Mouse (Mus musculus) embryonic facial prominence, embryonic 14.5 days (tissue): ENCODE data around the gene Slc38a6. TPM values are rescaled to one million over a fixed set of nuclear protein-coding genes. Genes with fewer than 3 reads are reported as not detected.
A peak's percentile ranks its signal among the peaks of the same experiment; 100 is the strongest.

Experiments used
- ATAC-seq: fragments of 200-750 bp; cut with Nextera tagmentation; 2 replicates; pipeline ENCODE4 v1.8.0; 2017; ENCODE audit warnings: low read depth, moderate number of reproducible peaks, moderate TSS enrichment
- DNase-seq: peaks from one replicate; pipeline ENCODE4 v3.0.0-alpha.2; 2015; ENCODE audit warnings: low spot score
- H3K27ac ChIP-seq: fragments of 300-500 bp; sonication (generic); replicated peaks from 2 replicates; pipeline ENCODE4 v1.5.1; 2014; ENCODE audit warnings: low read depth, mild to moderate bottlenecking, low read length, moderate library complexity
- H3K27me3 ChIP-seq: fragments of 300-500 bp; sonication (generic); replicated peaks from 2 replicates; pipeline ENCODE4 v1.6.1; 2014; ENCODE audit warnings: low read length; ENCODE audit not compliant: control insufficient read depth, insufficient read depth
- H3K36me3 ChIP-seq: fragments of 300-500 bp; sonication (generic); 2 replicates; pipeline ENCODE4 v1.6.1; 2014; ENCODE audit warnings: low read length, mixed read lengths; ENCODE audit not compliant: control insufficient read depth, insufficient read depth
- H3K4me1 ChIP-seq: fragments of 300-500 bp; sonication (generic); 2 replicates; pipeline ENCODE4 v1.6.1; 2014; ENCODE audit warnings: antibody characterized with exemption, low read length; ENCODE audit not compliant: control insufficient read depth, insufficient read depth
- H3K4me2 ChIP-seq: fragments of 300-500 bp; sonication (generic); 2 replicates; pipeline ENCODE4 v1.6.1; 2014; ENCODE audit warnings: low read depth, mild to moderate bottlenecking, low read length, moderate library complexity, mixed read lengths
- H3K4me3 ChIP-seq: fragments of 300-500 bp; sonication (generic); 2 replicates; pipeline ENCODE4 v1.5.1; 2014; ENCODE audit warnings: low read depth, mild to moderate bottlenecking, low read length
- H3K9ac ChIP-seq: fragments of 300-500 bp; sonication (generic); 2 replicates; pipeline ENCODE4 v1.6.1; 2014; ENCODE audit warnings: low read depth, mild to moderate bottlenecking, low read length, moderate library complexity, mixed read lengths
- H3K9me3 ChIP-seq: fragments of 300-500 bp; sonication (generic); 2 replicates; pipeline ENCODE4 v1.6.1; 2016; ENCODE audit warnings: low read length; ENCODE audit not compliant: control insufficient read depth
- WGBS: fragments of 180-500 bp; shearing (Covaris S2); extraction: QIAGEN DNeasy Blood & Tissue Kit; methylation state at CpG from one replicate; pipeline ENCODE4 v1.1.7; 2014; 5-methylcytosine and 5-hydroxymethylcytosine counted together
- polyA plus RNA-seq: library from polyadenylated mRNA; unstranded; fragments of >200 nt; fragmentation: Nextera tagmentation; extraction: Ambion mirVana; gene quantifications from 2 replicates; pipeline ENCODE4 v1.2.1, GENCODE M21; 2014

Gene Slc38a6
- polyA plus RNA-seq, 1 experiment from 2014 or later: 13.4 TPM

DNA sequence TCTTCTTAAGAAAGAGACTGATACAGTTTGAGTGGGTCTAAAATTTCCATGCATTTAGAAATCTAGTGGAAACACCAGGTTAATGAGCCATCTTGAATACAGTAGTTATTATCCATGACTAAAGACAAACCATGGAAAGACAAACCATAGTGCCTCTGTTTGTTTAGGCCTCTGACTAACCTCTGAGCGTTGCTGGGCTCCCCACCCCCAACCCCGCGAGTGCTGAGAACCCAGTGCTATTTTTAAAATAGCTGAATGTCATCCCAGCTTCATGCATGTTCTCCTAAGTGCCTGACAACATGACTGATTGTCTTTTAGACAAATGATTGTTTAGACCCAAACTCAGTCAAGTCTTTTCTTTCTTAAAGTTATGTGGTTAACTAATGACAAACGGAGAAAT, 39.0 kb downstream of the Slc38a6 start:
- H3K27me3 ChIP-seq: no peaks in the 10 kb centered on the region; the same call in 1 of the 2 replicates
- H3K9ac ChIP-seq: no peak overlapping the region

DNA sequence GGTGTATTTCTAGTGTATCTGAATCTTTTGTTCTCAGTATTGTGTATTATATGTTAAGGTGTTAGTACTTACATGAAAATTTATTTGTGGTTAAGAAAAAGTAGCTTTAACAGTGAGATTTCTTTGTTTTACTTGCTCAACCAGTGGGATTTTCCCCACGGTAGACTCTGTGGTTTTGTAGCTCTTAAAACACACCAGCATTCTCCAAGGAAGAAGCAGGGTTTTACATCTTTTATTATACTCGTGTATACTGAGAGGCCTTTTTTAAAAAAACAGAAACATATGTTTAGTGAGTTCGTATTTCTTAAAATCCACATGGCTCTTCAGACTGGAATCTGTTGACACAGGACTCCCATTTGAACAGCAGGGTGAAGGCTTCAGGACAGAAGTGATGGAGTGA, 40.8 kb downstream of the Slc38a6 start:
- 20% methylated on average over 3 of the region's 3 CpGs for WGBS
- Histone ChIP-seq H3K4me3 (no peak overlapping the region), H3K36me3 (no peaks in the 10 kb centered on the region), H3K27me3 (no peaks in the 10 kb centered on the region; the same call in 1 of the 2 replicates), H3K27ac (0 out of 2 replicates have a peak overlapping the region, but pooled peaks have one; percentile 33), H3K9ac (no peak overlapping the region), H3K4me1 (peaks cover 29% of the 10 kb centered on the region), H3K4me2 (no peak overlapping the region), H3K9me3 (no peaks in the 10 kb centered on the region)
- DNase-seq: no peak
- peak; percentile 36; the same call in 1 of the 2 replicates for ATAC-seq

More for the DNA sequence above, 39.0 kb downstream of the Slc38a6 start:
- Histone ChIP-seq H3K9me3 (no peaks in the 10 kb centered on the region), H3K4me1 (peaks cover 29% of the 10 kb centered on the region), H3K4me3 (no peak overlapping the region), H3K4me2 (no peak overlapping the region), H3K36me3 (no peaks in the 10 kb centered on the region), H3K27ac (peak overlapping the region; percentile 55; the same call in 1 of the 2 replicates)
- WGBS: 27% methylated on average over 4 of the region's 4 CpGs
- ATAC-seq: no peak
- no peak for DNase-seq

DNA sequence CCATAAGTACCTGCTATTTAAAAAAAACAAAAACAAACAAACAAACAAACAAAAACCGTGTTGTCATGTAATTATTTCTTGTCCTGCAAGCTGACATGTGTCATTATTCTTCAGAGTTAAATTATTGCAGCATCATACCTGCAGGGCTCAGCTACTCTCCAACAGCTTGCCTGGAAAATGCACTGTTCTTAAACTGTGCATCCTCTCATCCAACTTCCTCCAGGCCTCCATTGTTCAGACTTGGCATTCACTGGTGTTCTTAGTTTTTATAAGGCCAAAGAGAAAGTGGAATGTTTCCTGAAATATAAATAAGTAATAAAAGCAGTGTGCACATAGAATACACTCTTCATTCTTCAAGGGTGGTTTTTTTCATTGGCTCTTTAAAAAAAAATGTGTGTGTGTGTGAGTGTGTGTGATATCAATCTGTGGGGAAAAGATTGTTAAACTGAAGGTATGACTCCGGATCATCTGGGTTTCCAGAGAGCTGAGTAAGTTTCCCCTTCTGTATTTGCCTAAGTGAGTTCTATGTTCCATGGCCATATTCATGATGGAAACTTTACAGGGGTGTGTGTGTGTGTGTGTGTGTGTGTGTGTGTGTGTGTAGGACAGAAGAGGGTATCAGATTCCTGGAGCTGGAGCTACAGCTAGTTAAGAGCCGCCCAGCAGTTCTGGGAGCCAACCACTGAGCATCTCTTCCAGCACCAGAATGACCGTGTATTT, 42.0 kb downstream of the Slc38a6 start:
- 73% methylated on average over 4 of the region's 4 CpGs for WGBS
- Histone ChIP-seq H3K4me2 (no peak overlapping the region), H3K36me3 (no peaks in the 10 kb centered on the region), H3K9ac (no peak overlapping the region), H3K9me3 (no peaks in the 10 kb centered on the region), H3K27ac (no peak overlapping the region), H3K4me1 (peaks cover 34% of the 10 kb centered on the region), H3K4me3 (no peak overlapping the region), H3K27me3 (no peaks in the 10 kb centered on the region; the same call in 1 of the 2 replicates)
- DNase-seq (no peak), ATAC-seq (no peak)

DNA sequence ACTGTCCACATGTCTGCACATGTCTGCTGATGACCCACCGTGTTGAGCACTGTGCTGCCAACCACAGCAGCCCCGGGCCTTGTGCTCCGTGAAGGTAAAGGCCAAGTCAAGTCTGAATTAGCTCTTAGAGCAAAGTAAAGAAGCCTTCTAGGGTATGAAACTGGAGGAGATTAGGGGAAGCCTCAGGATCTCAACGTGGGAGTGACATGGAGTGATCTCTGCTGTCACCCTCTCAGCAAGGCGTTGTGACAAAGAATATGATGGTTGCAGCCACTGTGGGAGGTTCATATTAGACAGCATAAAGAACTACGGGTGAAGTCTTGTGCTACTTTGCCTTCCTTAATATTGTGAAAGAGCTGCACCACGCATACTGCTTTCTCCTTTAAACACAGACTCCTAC, 43.7 kb downstream of the Slc38a6 start:
- Histone ChIP-seq H3K27ac (no peak overlapping the region), H3K9me3 (no peaks in the 10 kb centered on the region), H3K4me3 (no peak overlapping the region), H3K4me1 (peaks cover 35% of the 10 kb centered on the region), H3K9ac (no peak overlapping the region), H3K36me3 (no peaks in the 10 kb centered on the region), H3K4me2 (no peak overlapping the region), H3K27me3 (no peaks in the 10 kb centered on the region; the same call in 1 of the 2 replicates)
- no peak for ATAC-seq
- WGBS: 63% methylated on average over 7 of the region's 7 CpGs
- DNase-seq: no peak

DNA sequence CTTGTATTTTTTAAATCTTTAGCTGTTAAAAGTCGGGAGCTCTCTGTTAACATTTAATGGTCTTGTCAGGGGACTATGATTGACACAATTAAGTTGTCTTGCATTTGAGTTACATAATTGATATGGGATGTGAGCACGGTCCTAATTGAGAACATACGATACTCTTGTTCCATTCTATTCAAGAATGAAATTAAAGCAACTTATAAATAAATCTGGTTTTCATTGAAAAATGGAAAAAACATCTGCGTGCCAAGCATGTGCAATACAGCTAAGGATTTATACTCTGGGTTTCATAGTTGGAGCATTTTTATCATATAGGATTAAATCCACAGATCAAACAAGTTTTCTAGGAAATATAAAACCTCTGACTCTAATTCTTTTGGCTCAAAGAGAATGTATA, 46.1 kb downstream of the Slc38a6 start:
- ATAC-seq (peak; percentile 41), DNase-seq (peak; percentile 86)
- H3K27me3 ChIP-seq: no peaks in the 10 kb centered on the region; the same call in 1 of the 2 replicates
- 21% methylated on average over 4 of the region's 4 CpGs for WGBS
- no peak overlapping the region for H3K27ac ChIP-seq
- H3K4me2 ChIP-seq: no peak overlapping the region
- no peak overlapping the region for H3K9ac ChIP-seq
- no peaks in the 10 kb centered on the region for H3K9me3 ChIP-seq
- no peaks in the 10 kb centered on the region for H3K36me3 ChIP-seq
- H3K4me1 ChIP-seq: peaks cover 22% of the 10 kb centered on the region
- H3K4me3 ChIP-seq: no peak overlapping the region

DNA sequence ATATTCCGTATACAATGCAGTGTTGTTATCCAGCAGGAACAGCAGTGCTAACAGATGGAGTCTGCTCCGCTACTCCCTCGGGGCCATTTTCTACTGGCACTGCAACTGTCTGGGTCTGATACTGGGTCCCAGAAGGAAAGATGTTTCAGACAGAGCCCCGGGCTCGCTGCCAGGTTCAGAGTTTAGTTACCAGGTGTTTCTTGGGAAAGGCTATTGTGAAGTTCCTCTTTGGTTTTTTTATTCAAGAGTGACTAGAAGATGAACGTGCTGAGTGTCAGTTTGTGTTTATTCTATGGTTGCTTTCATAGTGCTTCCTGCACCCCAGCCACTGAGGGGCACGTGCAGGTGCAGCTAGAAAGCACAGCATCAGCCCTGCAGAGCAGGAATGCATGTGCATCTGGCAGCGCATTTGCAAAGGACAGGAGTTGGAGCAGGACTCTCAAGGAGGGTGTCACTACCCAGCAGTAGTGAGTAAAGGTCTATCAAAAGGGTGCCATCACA, 47.5 kb downstream of the Slc38a6 start:
- DNase-seq: peak; percentile 88

DNA sequence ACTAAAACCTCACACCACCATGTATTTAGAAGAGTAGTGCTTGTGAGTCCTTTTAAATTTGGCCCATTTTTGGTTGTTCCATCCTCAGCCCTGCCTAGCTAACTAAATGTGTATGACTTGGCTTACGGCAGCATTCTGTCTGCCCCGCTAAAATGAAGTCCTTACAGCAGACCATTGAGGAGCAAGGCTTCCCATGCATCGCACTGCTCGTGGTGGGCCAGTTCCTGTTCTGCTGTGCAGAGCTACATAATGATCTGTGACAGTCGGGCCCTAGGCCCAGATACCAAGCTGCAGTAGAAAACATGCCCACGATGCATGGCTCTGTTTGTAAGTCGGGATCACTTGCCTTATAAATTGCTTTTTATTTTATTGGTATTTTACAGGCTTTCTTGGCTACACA, 50.5 kb downstream of the Slc38a6 start:
- WGBS: 64% methylated on average over 7 of the region's 7 CpGs
- Histone ChIP-seq H3K27me3 (no peaks in the 10 kb centered on the region), H3K4me3 (no peak overlapping the region), H3K9me3 (no peaks in the 10 kb centered on the region), H3K9ac (no peak overlapping the region), H3K4me1 (peaks cover 28% of the 10 kb centered on the region), H3K36me3 (no peaks in the 10 kb centered on the region), H3K27ac (no peak overlapping the region), H3K4me2 (no peak overlapping the region)
- DNase-seq (peak; percentile 52), ATAC-seq (no peak)

More for the DNA sequence above, 47.5 kb downstream of the Slc38a6 start:
- Histone ChIP-seq H3K27me3 (no peaks in the 10 kb centered on the region; the same call in 1 of the 2 replicates), H3K4me1 (peaks cover 16% of the 10 kb centered on the region), H3K9ac (no peak overlapping the region), H3K9me3 (no peaks in the 10 kb centered on the region), H3K36me3 (no peaks in the 10 kb centered on the region), H3K27ac (peak overlapping the region; percentile 39; the same call in 1 of the 2 replicates), H3K4me2 (no peak overlapping the region), H3K4me3 (no peak overlapping the region)
- 27% methylated on average over 8 of the region's 8 CpGs for WGBS
- ATAC-seq: peak; percentile 88

DNA sequence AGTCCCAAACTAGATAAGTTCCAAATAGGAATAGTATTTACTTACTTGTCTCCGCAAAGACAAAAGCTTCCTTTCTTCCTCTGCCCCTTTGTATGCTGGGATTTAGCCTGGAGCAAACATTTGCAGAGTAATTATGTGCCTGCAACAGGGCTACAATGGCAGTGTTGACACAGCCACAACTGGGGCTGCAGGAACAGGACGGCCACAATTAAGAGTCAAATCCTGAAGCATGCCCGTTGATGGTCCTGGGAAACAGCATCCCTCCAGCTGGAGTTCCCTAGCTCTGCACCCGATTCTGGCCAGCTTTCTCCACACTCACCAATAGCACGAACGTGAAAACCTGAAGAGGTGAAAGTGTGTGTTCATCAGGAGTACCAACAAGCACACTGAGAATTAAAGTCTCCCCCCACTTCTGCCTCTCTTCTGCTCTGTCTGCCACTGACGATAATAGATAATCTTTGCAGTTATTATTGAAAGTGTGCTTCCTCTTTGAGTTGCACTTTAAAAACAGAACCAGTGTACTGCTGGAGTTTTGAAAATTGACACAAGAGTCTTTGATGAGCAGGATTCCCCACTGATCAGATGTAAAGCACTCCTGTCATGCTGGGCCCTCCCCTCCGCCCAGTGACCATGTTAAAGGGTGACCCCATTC, 54.2 kb downstream of the Slc38a6 start:
- DNase-seq (peak; percentile 64), ATAC-seq (no peak)
- 0 out of 2 replicates have a peak, but pooled peaks cover 5% of the 10 kb centered on the region for H3K36me3 ChIP-seq
- H3K27ac ChIP-seq: no peak overlapping the region
- no peak overlapping the region for H3K4me2 ChIP-seq
- H3K4me1 ChIP-seq: peaks cover 21% of the 10 kb centered on the region
- H3K9ac ChIP-seq: no peak overlapping the region
- no peak overlapping the region for H3K4me3 ChIP-seq
- WGBS: 31% methylated on average over 8 of the region's 8 CpGs
- no peaks in the 10 kb centered on the region for H3K27me3 ChIP-seq
- no peaks in the 10 kb centered on the region for H3K9me3 ChIP-seq
